Mouse (Mus musculus): ENCODE data around the gene Zfp512.

GRCm38 (mm10) chr5:31487889-31488288 lies 35.7 kb downstream of the Zfp512 start:
- no peak for TF ChIP-seq CTCF (IDR thresholded peaks at IDR 0.05; ENCODE audit: low read depth, low read length)
- TF ChIP-seq POLR2AphosphoS5 (IDR thresholded peaks at IDR 0.05; ENCODE audit: insufficient replicate concordance, low read depth, low read length) = no peak

All from G1E (cell line).